Mouse (Mus musculus) MEL (cell line): ENCODE results near the gene Zzz3. TPM values are rescaled to one million over a fixed set of nuclear protein-coding genes. Genes with fewer than 3 reads are reported as not detected.

Experiments
- DNase-seq: peaks from one replicate; pipeline ENCODE4 v3.0.0; 2011; ENCODE audit warnings: low read depth, low spot score
- H3K27ac ChIP-seq: 2 replicates; pipeline ENCODE4 v1.5.1; 2012; ENCODE audit warnings: low read depth, mild to moderate bottlenecking, control low read depth, low read length, moderate library complexity; ENCODE audit not compliant: control insufficient read depth
- H3K27me3 ChIP-seq, 2 experiments: fragments of 150-350 bp in 1 of 2; sonication (generic) in 1 of 2; 2 replicates each; pipeline ENCODE4 v1.6.1; 2012; ENCODE audit warnings: low read length in 2 of 2, mild to moderate bottlenecking in 2 of 2, improper control_type of control experiment in 1 of 2, moderate library complexity in 1 of 2; ENCODE audit not compliant: insufficient read depth in 2 of 2, control insufficient read depth in 1 of 2
- H3K36me3 ChIP-seq, 2 experiments: 2 replicates each; pipeline ENCODE4 v1.6.1; 2012 to 2014; ENCODE audit warnings: low read length in 2 of 2, improper control_type of control experiment in 1 of 2, inconsistent platforms in 1 of 2, mild to moderate bottlenecking in 1 of 2; ENCODE audit not compliant: insufficient read depth in 2 of 2, control insufficient read depth in 1 of 2
- H3K4me1 ChIP-seq, 2 experiments: fragments of 150-350 bp in 1 of 2; sonication (generic) in 1 of 2; 2 replicates each; pipeline ENCODE4 v1.6.1; 2012; ENCODE audit warnings: low read length in 2 of 2, improper control_type of control experiment in 1 of 2, mild to moderate bottlenecking in 1 of 2; ENCODE audit not compliant: insufficient read depth in 2 of 2, control insufficient read depth in 1 of 2
- H3K4me3 ChIP-seq, 2 experiments: fragments of 150-350 bp in 1 of 2; sonication (generic) in 1 of 2; 2 replicates each; pipeline ENCODE4 v1.5.1; 2012; ENCODE audit warnings: low read depth in 2 of 2, low read length in 2 of 2, mild to moderate bottlenecking in 2 of 2, moderate library complexity in 2 of 2, control low read depth in 1 of 2, improper control_type of control experiment in 1 of 2; ENCODE audit not compliant: control insufficient read depth in 1 of 2, insufficient read depth in 1 of 2
- H3K79me2 ChIP-seq: 2 replicates; pipeline ENCODE4 v1.6.1; 2012; ENCODE audit warnings: mild to moderate bottlenecking, low read length, moderate library complexity; ENCODE audit not compliant: control insufficient read depth, poor library complexity, insufficient read depth
- H3K9ac ChIP-seq: 2 replicates; pipeline ENCODE4 v1.6.1; 2012; ENCODE audit warnings: low read depth, mild to moderate bottlenecking, control low read depth, low read length, moderate library complexity; ENCODE audit not compliant: control insufficient read depth, poor library complexity, severe bottlenecking
- H3K9me3 ChIP-seq: fragments of 150-350 bp; sonication (generic); replicated peaks from 2 replicates; pipeline ENCODE4 v1.6.1; 2012; ENCODE audit warnings: mild to moderate bottlenecking, low read length, improper control_type of control experiment, moderate library complexity; ENCODE audit not compliant: insufficient read depth
- CTCF ChIP-seq, 3 experiments: IDR thresholded peaks in 2 of 3; conservative IDR thresholded peaks in 1 of 3; 2 replicates each; pipeline ENCODE4 v1.5.1; 2011 to 2012; ENCODE audit warnings: low read length in 3 of 3, low read depth in 2 of 3, mild to moderate bottlenecking in 2 of 3, improper control_type of control experiment in 1 of 3, inconsistent platforms in 1 of 3, mixed read lengths in 1 of 3, moderate library complexity in 1 of 3; ENCODE audit not compliant: control insufficient read depth in 1 of 3, insufficient read depth in 1 of 3, poor library complexity in 1 of 3, severe bottlenecking in 1 of 3
- ELF1 ChIP-seq: IDR thresholded peaks from 2 replicates; pipeline ENCODE4 v1.6.1; 2014; ENCODE audit warnings: low read depth, mild to moderate bottlenecking, inconsistent platforms, low read length, improper control_type of control experiment, moderate library complexity
- EP300 ChIP-seq, 2 experiments: IDR thresholded peaks; 2 replicates each; pipeline ENCODE4 v1.6.1; 2011; ENCODE audit warnings: improper control_type of control experiment in 2 of 2, low read length in 2 of 2, low read depth in 1 of 2, mild to moderate bottlenecking in 1 of 2
- HCFC1 ChIP-seq: IDR thresholded peaks from 2 replicates; pipeline ENCODE4 v1.6.1; 2012; ENCODE audit warnings: low read depth, mild to moderate bottlenecking, inconsistent platforms, low read length, improper control_type of control experiment, moderate library complexity
- JUND ChIP-seq: IDR thresholded peaks from 2 replicates; pipeline ENCODE4 v1.6.1; 2011; ENCODE audit warnings: low read depth, mild to moderate bottlenecking, improper control_type of control experiment, low read length
- KAT2A ChIP-seq: conservative IDR thresholded peaks from 2 replicates; pipeline ENCODE4 v1.6.1; 2012; ENCODE audit warnings: low read depth, low read length, improper control_type of control experiment, inconsistent platforms
- MAFK ChIP-seq: IDR thresholded peaks from 2 replicates; pipeline ENCODE4 v1.6.1; 2011; ENCODE audit warnings: low read depth, mild to moderate bottlenecking, low read length, improper control_type of control experiment, borderline replicate concordance
- MAX ChIP-seq: IDR thresholded peaks from 2 replicates; pipeline ENCODE4 v1.6.1; 2011; ENCODE audit warnings: low read length, improper control_type of control experiment
- MXI1 ChIP-seq: IDR thresholded peaks from 2 replicates; pipeline ENCODE4 v1.6.1; 2011; ENCODE audit warnings: mild to moderate bottlenecking, low read depth, low read length, improper control_type of control experiment
- MYC ChIP-seq: IDR thresholded peaks from 2 replicates; pipeline ENCODE4 v1.6.1; 2011; ENCODE audit warnings: low read depth, mild to moderate bottlenecking, low read length, improper control_type of control experiment, moderate library complexity
- RAD21 ChIP-seq: IDR thresholded peaks from 2 replicates; pipeline ENCODE4 v1.6.1; 2011; ENCODE audit warnings: mild to moderate bottlenecking, low read depth, low read length, improper control_type of control experiment
- SIN3A ChIP-seq: IDR thresholded peaks from 2 replicates; pipeline ENCODE4 v1.6.1; 2012; ENCODE audit warnings: low read length, improper control_type of control experiment, inconsistent platforms
- TAL1 ChIP-seq: IDR thresholded peaks from 2 replicates; pipeline ENCODE4 v1.6.1; 2012; ENCODE audit warnings: mild to moderate bottlenecking, inconsistent platforms, low read length, moderate library complexity, mixed read lengths
- TBP ChIP-seq: IDR thresholded peaks from 2 replicates; pipeline ENCODE4 v1.8.0; 2011; ENCODE audit warnings: low read depth, low read length, improper control_type of control experiment
- TCF12 ChIP-seq: IDR thresholded peaks from 2 replicates; pipeline ENCODE4 v1.6.1; 2014; ENCODE audit warnings: low read depth, mild to moderate bottlenecking, inconsistent platforms, low read length, improper control_type of control experiment, moderate library complexity
- USF1 ChIP-seq: IDR thresholded peaks from 2 replicates; pipeline ENCODE4 v1.6.1; 2014; ENCODE audit warnings: low read depth, mild to moderate bottlenecking, inconsistent platforms, low read length, improper control_type of control experiment, moderate library complexity
- ZMIZ1 ChIP-seq: IDR thresholded peaks from 2 replicates; pipeline ENCODE4 v1.6.1; 2012; ENCODE audit warnings: low read depth, mild to moderate bottlenecking, inconsistent platforms, low read length, improper control_type of control experiment, moderate library complexity
- ZNF384 ChIP-seq: IDR thresholded peaks from 2 replicates; pipeline ENCODE4 v1.6.1; 2012; ENCODE audit warnings: low read depth, mild to moderate bottlenecking, inconsistent platforms, low read length, improper control_type of control experiment
- polyA plus RNA-seq, 2 experiments: library from polyadenylated mRNA; stranded (reverse) in 1 of 2; unstranded in 1 of 2; fragments of >175 nt in 1 of 2; fragments of >200 nt in 1 of 2; gene quantifications; 2 replicates each; pipeline versions ENCODE4 v1.2.1 to v1.2.4; 2012; ENCODE audit warnings: low replicate concordance in 2 of 2, low read depth in 1 of 2; ENCODE audit not compliant: insufficient read length in 2 of 2, insufficient read depth in 1 of 2, missing spikeins in 1 of 2
- total RNA-seq: library from RNA; depleted of rRNA; stranded (reverse); fragments of 300-350 nt; gene quantifications from 2 replicates; pipeline ENCODE4 v1.2.3, GENCODE M21; 2012

The Zzz3 gene
- total and polyA plus RNA-seq, 3 experiments: 46.1 to 507 (median 53.7) TPM

GRCm38 (mm10) chr3:152480336-152480735 is 85.1 kb downstream of the Zzz3 start:
- H3K27me3 ChIP-seq: no peaks in the 10 kb centered on the region
- no peak overlapping the region for H3K4me3 ChIP-seq
- TF ChIP-seq CTCF (IDR thresholded peaks at IDR 0.05 in 2 of 3, conservative IDR thresholded peaks at IDR 0.05 in 1 of 3; ENCODE audit: control insufficient read depth in 1 of 3, insufficient read depth in 1 of 3, low read depth in 2 of 3, low read length in 3 of 3, poor library complexity in 1 of 3, severe bottlenecking in 1 of 3) (no peak), ELF1 (no peak), MYC (no peak)
- H3K9me3 ChIP-seq: no peaks in the 10 kb centered on the region
- H3K9ac ChIP-seq: no peak overlapping the region
- no peaks in the 10 kb centered on the region; the same call in 1 of the 2 replicates for H3K79me2 ChIP-seq
- no peak overlapping the region for H3K27ac ChIP-seq
- DNase-seq: no peak
- H3K4me1 ChIP-seq: peaks cover 2 to 8% of the 10 kb centered on the region in 2 experiments; a peak in 2 of 4 replicates
- no peaks in the 10 kb centered on the region; a peak in 1 of 4 replicates for H3K36me3 ChIP-seq

- Histone ChIP-seq H3K36me3 (no peaks in the 10 kb centered on the region; a peak in 1 of 4 replicates), H3K27me3 (no peaks in the 10 kb centered on the region; a peak in 1 of 4 replicates), H3K9me3 (no peaks in the 10 kb centered on the region), H3K79me2 (no peaks in the 10 kb centered on the region; the same call in 1 of the 2 replicates), H3K4me3 (no peak overlapping the region), H3K27ac (no peak overlapping the region), H3K9ac (no peak overlapping the region), H3K4me1 (peaks cover 2 to 6% of the 10 kb centered on the region in 2 experiments; a peak in 2 of 4 replicates)
- no peak for TF ChIP-seq EP300 (IDR thresholded peaks at IDR 0.05; ENCODE audit: low read depth in 1 of 2, low read length in 2 of 2)
- TF ChIP-seq MYC: no peak
- no peak for TF ChIP-seq SIN3A
- TF ChIP-seq KAT2A: no peak
- no peak for TF ChIP-seq MAFK
- no peak for TF ChIP-seq JUND
- no peak for TF ChIP-seq ZMIZ1
- no peak for TF ChIP-seq TBP
- no peak for TF ChIP-seq MXI1
- TF ChIP-seq MAX: no peak
- no peak for TF ChIP-seq TAL1
- no peak for TF ChIP-seq USF1
- no peak for TF ChIP-seq ZNF384
- TF ChIP-seq TCF12: no peak
- TF ChIP-seq RAD21: no peak
- TF ChIP-seq HCFC1: no peak
- DNase-seq: no peak
Observed at GRCm38 (mm10) chr3:152482182-152482581, 86.9 kb downstream of the Zzz3 start.
